Mouse (Mus musculus) testis, adult 2 months (tissue): ENCODE measurements around the gene Gm498.

ENCODE experiments used
- CTCF ChIP-seq: fragments of 200-500 bp; IDR thresholded peaks from 2 replicates; pipeline ENCODE4 v1.5.1; 2012; ENCODE audit warnings: low read depth, mild to moderate bottlenecking, inconsistent platforms, low read length, moderate library complexity; ENCODE audit not compliant: control insufficient read depth, insufficient read depth, insufficient replicate concordance
- POLR2A ChIP-seq: fragments of 200-500 bp; IDR thresholded peaks from 2 replicates; pipeline ENCODE4 v1.6.1; 2012; ENCODE audit warnings: low read depth, mild to moderate bottlenecking, inconsistent platforms, low read length, moderate library complexity; ENCODE audit not compliant: control insufficient read depth

DNA sequence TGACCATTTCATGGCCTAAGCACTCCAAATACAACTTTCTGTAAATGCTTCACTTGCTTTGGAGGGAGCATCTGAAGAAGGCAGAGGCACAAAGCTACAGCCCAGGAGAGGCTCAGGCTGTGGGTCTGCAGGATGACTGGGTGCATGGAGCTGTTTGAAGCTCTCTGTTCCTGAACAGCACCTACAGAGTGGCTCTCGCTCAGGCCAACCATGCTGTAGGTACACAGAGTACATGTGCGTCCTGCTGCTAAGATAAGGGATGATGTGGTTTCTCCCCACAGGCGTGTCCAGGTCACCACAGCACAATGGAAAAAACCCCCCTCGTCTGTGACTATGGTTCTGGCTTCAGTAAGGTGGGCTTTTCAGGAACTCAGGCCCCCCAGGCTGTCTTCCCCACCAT is 2.2 kb downstream of the Gm498 start:
- no peak for TF ChIP-seq POLR2A
- no peak for TF ChIP-seq CTCF
